Mouse (Mus musculus) macrophage (primary cell): Measurements from ENCODE around the gene Usp49. TPM values are rescaled to one million over a fixed set of nuclear protein-coding genes. Genes with fewer than 3 reads are reported as not detected.

Source experiments
- polyA plus RNA-seq: library from polyadenylated mRNA; stranded (reverse); fragments of 250-400 nt; gene quantifications from 3 replicates; pipeline ENCODE4 v1.2.4, GENCODE M21; 2018; ENCODE audit warnings: inconsistent platforms

Usp49 gene
- polyA plus RNA-seq, 1 experiment from 2014 or later: 2.3 TPM

Other genes starting within 250 kb of the Usp49 start
- gene Guca1b, start 245.3 kb upstream of the Usp49 start, polyA plus RNA-seq: 0.22 to 0.62 TPM (median 0.22 TPM) in 3 replicates
- 2.7 to 9.2 TPM (median 7.1 TPM) in 3 replicates for gene Guca1a, start 230.1 kb upstream of the Usp49 start, polyA plus RNA-seq
- 0.45 to 0.59 TPM (median 0.55 TPM) in 3 replicates for gene AI661453, start 194.1 kb upstream of the Usp49 start, polyA plus RNA-seq
- 0.27 to 0.31 TPM in 2 of 3 replicates, not detected in the other for gene 1700001C19Rik, start 193.3 kb upstream of the Usp49 start, polyA plus RNA-seq
- gene Taf8, start 128.4 kb upstream of the Usp49 start, polyA plus RNA-seq: 8.5 to 16.9 TPM (median 13.1 TPM) in 3 replicates
- gene Ccnd3, start 125.6 kb upstream of the Usp49 start, polyA plus RNA-seq: 18.7 to 28.7 TPM (median 28.1 TPM) in 3 replicates
- 4.6 to 14.0 TPM (median 5.4 TPM) in 3 replicates for gene Bysl, start 19.2 kb upstream of the Usp49 start, polyA plus RNA-seq
- 12.7 to 20.9 TPM (median 20.4 TPM) in 3 replicates for gene Med20, start 19.1 kb upstream of the Usp49 start, polyA plus RNA-seq
- 1.4 to 3.8 TPM (median 1.4 TPM) in 3 replicates for gene Gm20517, start 19.1 kb upstream of the Usp49 start, polyA plus RNA-seq
- 192 to 228 TPM (median 203 TPM) in 3 replicates for gene Tomm6, start 57.7 kb downstream of the Usp49 start, polyA plus RNA-seq
- gene Frs3, start 58.3 kb downstream of the Usp49 start, polyA plus RNA-seq: 0.65 to 1.3 TPM (median 0.73 TPM) in 3 replicates
- gene Gm21981, start 63.8 kb downstream of the Usp49 start, polyA plus RNA-seq: 0.23 to 0.79 TPM (median 0.74 TPM) in 3 replicates
- 0.76 to 1.3 TPM in 2 of 3 replicates, not detected in the other for gene Prickle4, start 64.0 kb downstream of the Usp49 start, polyA plus RNA-seq
- gene Pgc, start 96.2 kb downstream of the Usp49 start, polyA plus RNA-seq: not detected in 3 replicates
- 15.5 to 41.8 TPM (median 22.8 TPM) in 3 replicates for gene Tfeb, start 106.3 kb downstream of the Usp49 start, polyA plus RNA-seq
- 0.22 to 0.40 TPM in 2 of 3 replicates, not detected in the other for gene Mdfi, start 204.0 kb downstream of the Usp49 start, polyA plus RNA-seq